Mouse (Mus musculus) gastrocnemius, postnatal 10 days (tissue): ENCODE measurements around the gene Fuca1. TPM values are rescaled to one million over a fixed set of nuclear protein-coding genes. Genes with fewer than 3 reads are reported as not detected.
A peak's percentile ranks its signal among the peaks of the same experiment; 100 is the strongest.
"Not testable (repeated sequence)": the region's sequence is repeated elsewhere in the genome, so short reads cannot be mapped to it uniquely, and the experiment has no call there.

Experiments
- DNase-seq: peaks from one replicate; pipeline ENCODE4 v3.0.0; 2021; ENCODE audit warnings: mixed read lengths
- total RNA-seq, 2 experiments: library from RNA; stranded (reverse); gene quantifications; 2 replicates each; pipeline ENCODE4 v1.2.3; 2021

Gene Fuca1
- total RNA-seq, 2 experiments from 2014 or later, result 36.1 to 41.4 TPM

GRCm38 (mm10) chr4:135924418-135924817 lies 3.9 kb downstream of the Fuca1 start:
- no peak for DNase-seq

GRCm38 (mm10) chr4:135925341-135925740 lies 4.8 kb downstream of the Fuca1 start:
- no peak for DNase-seq

- DNase-seq, result no peak
Measured at GRCm38 (mm10) chr4:135926195-135926808, 5.8 kb downstream of the Fuca1 start.

- no peak for DNase-seq
Measured at GRCm38 (mm10) chr4:135926861-135927260, 6.3 kb downstream of the Fuca1 start.

- DNase-seq, result no peak
Measured at GRCm38 (mm10) chr4:135928376-135928775, 7.8 kb downstream of the Fuca1 start.

GRCm38 (mm10) chr4:135929405-135929804 lies 8.9 kb downstream of the Fuca1 start:
- DNase-seq, result no peak

- no peak for DNase-seq
Measured at GRCm38 (mm10) chr4:135929828-135930227, 9.3 kb downstream of the Fuca1 start.

- no peak for DNase-seq
Measured at GRCm38 (mm10) chr4:135930239-135930638, 9.7 kb downstream of the Fuca1 start.

GRCm38 (mm10) chr4:135931832-135932231 lies 11.3 kb downstream of the Fuca1 start:
- DNase-seq, result no peak

GRCm38 (mm10) chr4:135934708-135935500 lies 14.4 kb downstream of the Fuca1 start:
- no peak for DNase-seq

GRCm38 (mm10) chr4:135935502-135935901 lies 15.0 kb downstream of the Fuca1 start:
- peak; percentile 41 for DNase-seq

- DNase-seq, result no peak
Measured at GRCm38 (mm10) chr4:135938858-135939257, 18.3 kb downstream of the Fuca1 start.

GRCm38 (mm10) chr4:135941026-135941425 lies 20.5 kb downstream of the Fuca1 start:
- DNase-seq, result not testable (repeated sequence)

- no peak for DNase-seq
Measured at GRCm38 (mm10) chr4:135942193-135942592, 21.7 kb downstream of the Fuca1 start.

GRCm38 (mm10) chr4:135943389-135943788 lies 22.9 kb downstream of the Fuca1 start:
- peak; percentile 24 for DNase-seq

- no peak for DNase-seq
Measured at GRCm38 (mm10) chr4:135945706-135946105, 25.2 kb downstream of the Fuca1 start.

- DNase-seq, result peak; percentile 96
Measured at GRCm38 (mm10) chr4:135946278-135946658, 25.7 kb downstream of the Fuca1 start, which contains the start of gene Hmgcl. Hmgcl (plus strand) TSS chr4:135946448.

GRCm38 (mm10) chr4:135946659-135947301 lies 26.2 kb downstream of the Fuca1 start:
- peak; percentile 31 for DNase-seq

- DNase-seq, result no peak
Measured at GRCm38 (mm10) chr4:135948142-135948541, 27.6 kb downstream of the Fuca1 start.

GRCm38 (mm10) chr4:135949475-135949874 lies 28.9 kb downstream of the Fuca1 start:
- DNase-seq, result no peak

GRCm38 (mm10) chr4:135949911-135950310 lies 29.4 kb downstream of the Fuca1 start:
- DNase-seq, result no peak

- DNase-seq, result no peak
Measured at GRCm38 (mm10) chr4:135950365-135950764, 29.8 kb downstream of the Fuca1 start.

- DNase-seq, result no peak
Measured at GRCm38 (mm10) chr4:135951505-135951904, 31.0 kb downstream of the Fuca1 start.
